In genomic region chr1:151706397-151706752, GRCm38 (mm10) we compare ENCODE assay signal across 12 mouse cellular contexts. TPM values are rescaled to one million over a fixed set of nuclear protein-coding genes. Genes with fewer than 3 reads are reported as not detected.
DNase-seq lines count a peak whose midpoint lies in the region; ATAC-seq and TF ChIP-seq lines count a peak whose summit lies in the region.
"Had no signal": no experiment of that assay in that cellular context is flagged by ENCODE, and none has a peak within 500 bp of the region (broad histone marks: within the 10 kb centered on the region; RNA-seq: fewer than 3 reads in every experiment).

No protein-coding gene starts in this region.

- no peaks in the 10 kb centered on the region for H3K9me3 ChIP-seq in hindbrain, embryonic 11.5 days (ENCODE audit: control insufficient read depth, low read length)
- no peaks in the 10 kb centered on the region for H3K9me3 ChIP-seq in hindbrain, embryonic 14.5 days (ENCODE audit: control insufficient read depth, low read length)
- H3K9me3 ChIP-seq in midbrain, embryonic 11.5 days (ENCODE audit: control insufficient read depth, low read length) = no peaks in the 10 kb centered on the region
- H3K9me3 ChIP-seq in midbrain, embryonic 13.5 days = no peaks in the 10 kb centered on the region
- H3K9me3 ChIP-seq in MEL (replicated peaks; ENCODE audit: insufficient read depth, low read length) = no peaks in the 10 kb centered on the region
- H3K9me3 ChIP-seq in hindbrain, embryonic 15.5 days = no peaks in the 10 kb centered on the region
- H3K9me3 ChIP-seq: forebrain, embryonic 12.5 days; liver, embryonic 12.5 days; stomach, embryonic 15.5 days had no signal

- no peak for DNase-seq in hindbrain, embryonic 11.5 days (ENCODE audit: low spot score)
- no peak for DNase-seq in hindbrain, embryonic 14.5 days (ENCODE audit: low spot score)
- peak; percentile 76 for DNase-seq in midbrain, embryonic 11.5 days (ENCODE audit: low spot score, missing footprints)
- no peak for DNase-seq in MEL (ENCODE audit: low read depth, low spot score)
- DNase-seq in adrenal gland, adult 2 months = no peak

- H3K36me3 ChIP-seq in hindbrain, embryonic 11.5 days (ENCODE audit: control insufficient read depth, insufficient read depth, low read length) = no peaks in the 10 kb centered on the region
- H3K36me3 ChIP-seq in hindbrain, embryonic 14.5 days (replicated peaks; ENCODE audit: control insufficient read depth, insufficient read depth) = no peaks in the 10 kb centered on the region
- no peaks in the 10 kb centered on the region for H3K36me3 ChIP-seq in midbrain, embryonic 11.5 days (ENCODE audit: control insufficient read depth, insufficient read depth, low read length)
- H3K36me3 ChIP-seq in midbrain, embryonic 13.5 days = no peaks in the 10 kb centered on the region
- no peaks in the 10 kb centered on the region; a peak in 3 of 4 replicates for H3K36me3 ChIP-seq in MEL (ENCODE audit: control insufficient read depth in 1 of 2, insufficient read depth in 2 of 2, low read length in 2 of 2)
- no peaks in the 10 kb centered on the region for H3K36me3 ChIP-seq in hindbrain, embryonic 15.5 days
- H3K36me3 ChIP-seq: forebrain, embryonic 12.5 days; liver, embryonic 12.5 days; stomach, embryonic 15.5 days had no signal

- H3K27me3 ChIP-seq in hindbrain, embryonic 11.5 days (ENCODE audit: control insufficient read depth, insufficient read depth, low read length) = no peaks in the 10 kb centered on the region
- no peaks in the 10 kb centered on the region for H3K27me3 ChIP-seq in hindbrain, embryonic 14.5 days (ENCODE audit: control insufficient read depth, insufficient read depth, low read length)
- H3K27me3 ChIP-seq in midbrain, embryonic 11.5 days (ENCODE audit: control insufficient read depth, insufficient read depth, low read length) = no peaks in the 10 kb centered on the region
- H3K27me3 ChIP-seq in midbrain, embryonic 13.5 days = peaks cover 9% of the 10 kb centered on the region; the same call in 1 of the 2 replicates
- H3K27me3 ChIP-seq in MEL (ENCODE audit: control insufficient read depth in 1 of 2, insufficient read depth in 2 of 2, low read length in 2 of 2) = no peaks in the 10 kb centered on the region
- H3K27me3 ChIP-seq in hindbrain, embryonic 15.5 days = no peaks in the 10 kb centered on the region
- H3K27me3 ChIP-seq: stomach, embryonic 15.5 days had no signal

- TF ChIP-seq CTCF in MEL (IDR thresholded peaks at IDR 0.05 in 2 of 3, conservative IDR thresholded peaks at IDR 0.05 in 1 of 3; ENCODE audit: control insufficient read depth in 1 of 3, insufficient read depth in 1 of 3, low read depth in 2 of 3, low read length in 3 of 3, poor library complexity in 1 of 3, severe bottlenecking in 1 of 3) = no peak

- no peak overlapping the region for H3K4me2 ChIP-seq in hindbrain, embryonic 11.5 days (replicated peaks; ENCODE audit: low read depth, low read length)
- no peak overlapping the region for H3K4me2 ChIP-seq in hindbrain, embryonic 14.5 days (replicated peaks)
- no peak overlapping the region for H3K4me2 ChIP-seq in midbrain, embryonic 11.5 days
- no peak overlapping the region for H3K4me2 ChIP-seq in midbrain, embryonic 13.5 days (replicated peaks)
- no peak overlapping the region for H3K4me2 ChIP-seq in hindbrain, embryonic 15.5 days
- H3K4me2 ChIP-seq: forebrain, embryonic 12.5 days; liver, embryonic 12.5 days; stomach, embryonic 15.5 days had no signal

- ATAC-seq in hindbrain, embryonic 11.5 days (ENCODE audit: low FRiP score) = 0 out of 2 replicates have a peak, but pooled peaks have one; percentile 22
- no peak; the same call in 1 of the 2 replicates for ATAC-seq in hindbrain, embryonic 14.5 days (ENCODE audit: low FRiP score)
- peak; percentile 39; the same call in 1 of the 2 replicates for ATAC-seq in midbrain, embryonic 11.5 days (ENCODE audit: low FRiP score)
- no peak for ATAC-seq in midbrain, embryonic 13.5 days
- 0 out of 2 replicates have a peak, but pooled peaks have one; percentile 19 for ATAC-seq in hindbrain, embryonic 15.5 days (ENCODE audit: low FRiP score, low read depth)

- no peaks in the 10 kb centered on the region for H3K79me2 ChIP-seq in MEL (ENCODE audit: control insufficient read depth, insufficient read depth, low read length, poor library complexity)

- no peak overlapping the region for H3K4me3 ChIP-seq in hindbrain, embryonic 11.5 days (ENCODE audit: low read depth, low read length)
- no peak overlapping the region for H3K4me3 ChIP-seq in hindbrain, embryonic 14.5 days (replicated peaks; ENCODE audit: low read length)
- no peak overlapping the region for H3K4me3 ChIP-seq in midbrain, embryonic 11.5 days (ENCODE audit: low read depth, low read length)
- no peak overlapping the region for H3K4me3 ChIP-seq in midbrain, embryonic 13.5 days (replicated peaks)
- H3K4me3 ChIP-seq in MEL (ENCODE audit: control insufficient read depth in 1 of 2, insufficient read depth in 1 of 2, low read depth in 2 of 2, low read length in 2 of 2) = no peak overlapping the region
- H3K4me3 ChIP-seq in hindbrain, embryonic 15.5 days = no peak overlapping the region
- H3K4me3 ChIP-seq: erythroblast, embryonic 14.5 days; forebrain, embryonic 12.5 days; liver, embryonic 12.5 days; stomach, embryonic 15.5 days had no signal

- H3K27ac ChIP-seq in hindbrain, embryonic 11.5 days (ENCODE audit: low read depth, low read length) = no peak overlapping the region
- no peak overlapping the region for H3K27ac ChIP-seq in hindbrain, embryonic 14.5 days
- H3K27ac ChIP-seq in midbrain, embryonic 11.5 days (ENCODE audit: low read depth, low read length) = no peak overlapping the region
- no peak overlapping the region for H3K27ac ChIP-seq in midbrain, embryonic 13.5 days
- H3K27ac ChIP-seq in MEL (ENCODE audit: control insufficient read depth, low read depth, low read length) = no peak overlapping the region
- H3K27ac ChIP-seq in hindbrain, embryonic 15.5 days (replicated peaks) = no peak overlapping the region
- H3K27ac ChIP-seq: forebrain, embryonic 12.5 days; liver, embryonic 12.5 days; stomach, embryonic 15.5 days had no signal

- TF ChIP-seq POLR2A in MEL (IDR thresholded peaks at IDR 0.05; ENCODE audit: control insufficient read depth in 1 of 2, insufficient read depth in 1 of 2, low read depth in 1 of 2, low read length in 2 of 2, poor library complexity in 1 of 2) = no peak

- TF ChIP-seq EP300 in MEL (IDR thresholded peaks at IDR 0.05; ENCODE audit: low read depth in 1 of 2, low read length in 2 of 2) = no peak

- H3K9ac ChIP-seq in hindbrain, embryonic 11.5 days (ENCODE audit: low read depth, low read length) = no peak overlapping the region
- H3K9ac ChIP-seq in hindbrain, embryonic 14.5 days = no peak overlapping the region
- no peak overlapping the region for H3K9ac ChIP-seq in midbrain, embryonic 11.5 days (ENCODE audit: low read length)
- no peak overlapping the region for H3K9ac ChIP-seq in midbrain, embryonic 13.5 days (replicated peaks)
- no peak overlapping the region for H3K9ac ChIP-seq in MEL (ENCODE audit: control insufficient read depth, low read depth, low read length, poor library complexity, severe bottlenecking)
- no peak overlapping the region for H3K9ac ChIP-seq in hindbrain, embryonic 15.5 days
- H3K9ac ChIP-seq: forebrain, embryonic 12.5 days; liver, embryonic 12.5 days; liver, postnatal 0 days; stomach, embryonic 15.5 days had no signal

- WGBS in hindbrain, embryonic 11.5 days = 81% methylated on average over 3 of the region's 3 CpGs
- 81% methylated on average over 3 of the region's 3 CpGs for WGBS in hindbrain, embryonic 14.5 days
- WGBS in midbrain, embryonic 11.5 days = 86% methylated on average over 3 of the region's 3 CpGs
- WGBS in midbrain, embryonic 13.5 days = 91% methylated on average over 3 of the region's 3 CpGs
- 76% methylated on average over 3 of the region's 3 CpGs for WGBS in hindbrain, embryonic 15.5 days

- H3K4me1 ChIP-seq in hindbrain, embryonic 11.5 days (replicated peaks; ENCODE audit: control insufficient read depth, insufficient read depth, low read length) = no peaks in the 10 kb centered on the region
- H3K4me1 ChIP-seq in hindbrain, embryonic 14.5 days (replicated peaks; ENCODE audit: control insufficient read depth, insufficient read depth, low read length) = no peaks in the 10 kb centered on the region
- H3K4me1 ChIP-seq in midbrain, embryonic 11.5 days (ENCODE audit: control insufficient read depth, insufficient read depth, low read length) = no peaks in the 10 kb centered on the region
- H3K4me1 ChIP-seq in midbrain, embryonic 13.5 days (replicated peaks) = no peaks in the 10 kb centered on the region
- peaks cover 0 to 5% of the 10 kb centered on the region in 2 experiments; a peak in 2 of 4 replicates for H3K4me1 ChIP-seq in MEL (ENCODE audit: control insufficient read depth in 1 of 2, insufficient read depth in 2 of 2, low read length in 2 of 2)
- H3K4me1 ChIP-seq in hindbrain, embryonic 15.5 days (replicated peaks) = peaks cover 8% of the 10 kb centered on the region
- H3K4me1 ChIP-seq: forebrain, embryonic 12.5 days had no signal

- TF ChIP-seq RAD21 in MEL (IDR thresholded peaks at IDR 0.05; ENCODE audit: low read depth, low read length) = no peak

TF ChIP-seq in MEL, 35 proteins besides CTCF, POLR2A, EP300 and RAD21:
- TF ChIP-seq ZNF384 (IDR thresholded peaks at IDR 0.05; ENCODE audit: low read depth, low read length) (no peak), SIN3A (IDR thresholded peaks at IDR 0.05; ENCODE audit: low read length) (0 out of 2 replicates have a peak, but pooled peaks have one; percentile 1)

RNA-seq across cellular contexts. Expression of gene Edem3, which starts 48.8 kb away (rescaled TPM):
- polyA plus RNA-seq in hindbrain, embryonic 11.5 days (2014; fragmentation: Nextera tagmentation; extraction: Ambion mirVana) = 21.2 and 25.1 TPM in 2 replicates
- polyA plus RNA-seq in hindbrain, embryonic 14.5 days (2014; fragmentation: Nextera tagmentation; extraction: Ambion mirVana) = 28.3 and 34.6 TPM in 2 replicates
- 22.0 and 25.8 TPM in 2 replicates for polyA plus RNA-seq in midbrain, embryonic 11.5 days (2014; fragmentation: Nextera tagmentation; extraction: Ambion mirVana)
- polyA plus RNA-seq in midbrain, embryonic 13.5 days (2015; fragmentation: Nextera tagmentation; extraction: Ambion mirVana) = 18.2 and 19.1 TPM in 2 replicates
- total RNA-seq in MEL (2012; rRNA removed) = 13.4 and 15.6 TPM in 2 replicates
- polyA plus RNA-seq in MEL (2012; ENCODE audit: insufficient read depth in 1 of 2, insufficient read length in 2 of 2, low read depth in 1 of 2, low replicate concordance in 2 of 2, missing spikeins in 1 of 2) = 10 to 100 TPM in 1 of 2 experiments, not detected in 1; 11.6 TPM
- 18.1 and 19.7 TPM in 2 replicates for polyA plus RNA-seq in hindbrain, embryonic 15.5 days (2015; fragmentation: Nextera tagmentation; extraction: Ambion mirVana)
- 100 to 1,000 TPM in 1 of 2 experiments, 10 to 100 TPM in 1; 77.7 to 112 TPM for total RNA-seq in adrenal gland, adult 2 months (2021)
- 12.7 and 17.0 TPM in 2 replicates for polyA plus RNA-seq in adrenal gland, adult 2 months (2012; rRNA removed)

Comparison
In these comparisons a context has a peak if more than half of its experiments do, and no peak if none do; other contexts are left out.
1. ATAC-seq: peak in hindbrain, embryonic 11.5 days (single experiment), midbrain, embryonic 11.5 days (single experiment) and hindbrain, embryonic 15.5 days (single experiment); none in hindbrain, embryonic 14.5 days (single experiment) and midbrain, embryonic 13.5 days (single experiment).